Mouse (Mus musculus) cerebellum, postnatal 14 days (tissue): ENCODE data around the gene Ckmt2.
A peak's percentile ranks its signal among the peaks of the same experiment; 100 is the strongest.

Experiments used
- DNase-seq, 2 experiments: peaks; one replicate each; pipeline ENCODE4 v3.0.0; 2021; ENCODE audit warnings: mixed read lengths in 2 of 2

Gene Ckmt2

DNA sequence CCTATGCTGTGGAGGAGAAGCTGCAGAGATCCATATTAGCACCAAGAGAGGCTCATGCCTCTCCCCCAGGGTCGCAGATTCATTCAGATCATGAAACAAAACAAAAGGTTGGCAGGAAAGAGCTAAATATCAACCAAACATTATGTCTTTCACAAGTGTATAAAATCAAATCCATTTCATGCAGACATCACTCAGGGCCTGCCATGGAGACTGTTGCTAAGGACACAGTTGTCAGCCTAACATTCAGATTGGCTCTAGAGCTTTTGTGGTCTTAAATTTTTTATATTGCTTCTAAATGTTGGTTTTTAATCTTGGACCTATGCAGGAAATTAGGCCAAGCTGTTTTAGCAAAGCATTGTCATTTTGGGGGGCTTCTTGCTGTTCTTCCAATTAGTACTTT lies 8.1 kb downstream of the Ckmt2 start:
- DNase-seq = no peak

DNA sequence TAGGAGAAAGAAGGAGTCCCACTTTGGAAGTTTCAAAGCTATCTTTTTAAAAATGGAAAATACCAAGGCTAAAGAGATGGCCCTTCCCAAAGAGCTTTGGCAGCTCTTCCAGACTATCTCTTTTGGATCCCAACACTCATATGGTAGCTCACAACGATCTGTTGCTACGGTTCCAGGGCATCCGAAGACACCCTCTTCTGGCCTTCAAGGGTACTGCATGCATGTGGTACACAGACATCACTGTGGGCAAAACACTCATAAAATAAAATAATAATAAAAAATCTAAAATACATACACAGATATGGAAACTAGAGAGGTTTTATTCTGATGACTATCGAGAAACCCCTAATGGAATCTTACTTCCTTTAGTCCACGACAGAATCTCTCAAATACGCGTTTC lies 17.9 kb downstream of the Ckmt2 start:
- DNase-seq = peak in 1 of 2 experiments; percentile 31

DNA sequence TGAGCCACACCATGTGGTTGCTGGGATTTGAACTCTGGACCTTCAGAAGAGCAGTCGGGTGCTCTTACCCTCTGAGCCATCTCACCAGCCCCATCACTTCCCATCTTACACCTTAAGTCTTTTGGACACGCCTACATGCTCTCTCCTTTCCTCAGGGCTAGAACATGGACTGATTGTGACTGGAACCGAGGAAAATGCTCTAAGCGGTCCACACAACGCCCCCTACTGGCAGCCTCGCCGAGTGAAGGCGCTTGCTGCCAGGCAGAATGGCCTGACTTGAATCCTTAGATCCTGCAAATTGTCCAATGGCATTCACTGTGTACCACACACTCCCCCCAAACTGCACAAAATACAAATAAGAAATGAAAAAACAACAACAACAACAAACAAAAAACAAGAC lies 19.3 kb downstream of the Ckmt2 start:
- DNase-seq = no peak

DNA sequence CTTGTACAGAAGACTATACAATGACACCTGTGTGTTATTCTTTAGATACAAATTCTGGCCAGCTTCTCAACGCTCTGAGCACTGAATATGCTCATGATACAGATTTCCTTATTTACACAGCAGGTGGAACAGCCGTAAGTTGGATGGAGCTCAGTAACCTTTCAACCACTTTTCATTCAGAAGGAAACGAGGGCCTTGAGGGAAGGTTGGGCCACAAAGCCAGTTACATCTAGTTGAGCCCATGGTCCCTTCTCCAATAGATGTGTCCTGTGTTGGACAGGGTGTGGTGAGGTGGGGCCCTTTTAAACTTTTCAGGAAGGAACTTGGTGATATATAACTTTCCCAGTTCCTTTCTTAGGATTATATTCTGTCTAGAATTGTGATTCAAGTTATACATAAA lies 22.3 kb downstream of the Ckmt2 start:
- DNase-seq = no peak

DNA sequence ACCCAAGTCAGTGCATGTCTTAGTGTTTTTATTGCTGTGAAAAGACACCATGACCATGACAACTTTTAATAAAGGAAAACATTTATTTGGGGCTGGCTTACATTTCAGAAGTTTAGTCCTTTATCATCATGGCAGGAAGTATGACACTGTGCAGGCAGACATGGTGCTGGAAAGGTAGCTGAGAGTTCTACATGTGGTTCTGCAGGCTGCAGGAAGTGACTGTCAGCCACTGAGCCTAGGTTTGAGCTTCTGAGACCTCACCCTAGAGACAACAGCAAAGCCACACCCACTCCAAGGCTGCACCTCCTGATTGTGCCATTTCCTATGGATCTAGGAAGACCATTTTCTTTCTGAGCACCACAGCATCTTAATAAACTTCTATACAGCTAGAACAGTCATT lies 48.8 kb downstream of the Ckmt2 start:
- no peak for DNase-seq

DNA sequence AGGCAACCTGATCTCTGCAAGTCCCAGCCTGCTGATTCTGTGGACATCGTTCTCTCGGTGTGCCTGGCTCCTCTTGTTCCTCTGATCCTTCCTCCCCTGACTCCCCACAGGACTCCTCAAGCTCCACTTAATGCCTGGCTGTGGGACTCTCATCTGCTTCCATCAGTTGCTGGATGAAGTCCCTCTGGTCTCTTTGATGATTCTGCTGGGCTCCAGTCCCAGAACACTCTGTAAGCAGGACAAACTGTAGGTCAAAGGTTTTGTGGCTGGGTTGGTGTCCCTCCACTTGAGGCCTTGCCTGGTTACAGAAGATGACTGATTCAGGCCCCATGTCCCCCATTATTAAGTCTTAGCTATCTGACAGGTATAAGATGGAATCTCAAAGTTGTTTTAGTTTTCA lies 50.6 kb downstream of the Ckmt2 start:
- DNase-seq = no peak

DNA sequence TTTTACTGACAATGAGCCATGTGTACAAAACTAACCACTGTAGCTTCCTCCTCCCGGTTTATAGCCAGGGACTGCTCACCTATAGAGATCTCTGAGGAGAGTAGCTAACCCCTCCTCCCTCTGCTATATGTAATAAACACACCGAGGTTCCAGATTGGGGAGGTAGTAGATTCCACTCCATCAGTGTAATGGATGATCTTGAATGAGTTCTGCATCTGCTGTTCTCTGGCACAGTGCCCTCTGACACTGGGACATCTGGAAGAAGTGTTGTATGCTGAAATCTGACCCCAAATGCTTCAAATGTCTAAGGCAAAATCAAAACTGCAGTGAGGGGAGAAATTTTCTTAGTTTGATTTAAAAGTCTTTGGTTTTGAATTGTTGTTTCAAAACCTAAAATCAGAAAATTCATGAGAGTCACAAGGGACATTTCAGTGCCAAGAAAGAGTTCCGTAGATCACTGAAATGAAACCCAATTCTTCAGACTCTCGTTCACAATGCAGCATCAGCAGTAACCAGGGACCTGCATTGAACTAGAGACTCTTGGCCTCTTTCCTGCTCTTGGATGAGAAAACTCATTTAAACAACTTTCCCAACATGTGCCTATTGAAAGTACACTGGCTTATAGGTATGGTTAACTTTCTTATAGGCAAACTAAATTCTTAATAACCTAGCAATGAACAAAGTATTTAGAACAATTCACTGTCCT lies 51.7 kb downstream of the Ckmt2 start:
- DNase-seq = peak in 1 of 2 experiments; percentile 19

DNA sequence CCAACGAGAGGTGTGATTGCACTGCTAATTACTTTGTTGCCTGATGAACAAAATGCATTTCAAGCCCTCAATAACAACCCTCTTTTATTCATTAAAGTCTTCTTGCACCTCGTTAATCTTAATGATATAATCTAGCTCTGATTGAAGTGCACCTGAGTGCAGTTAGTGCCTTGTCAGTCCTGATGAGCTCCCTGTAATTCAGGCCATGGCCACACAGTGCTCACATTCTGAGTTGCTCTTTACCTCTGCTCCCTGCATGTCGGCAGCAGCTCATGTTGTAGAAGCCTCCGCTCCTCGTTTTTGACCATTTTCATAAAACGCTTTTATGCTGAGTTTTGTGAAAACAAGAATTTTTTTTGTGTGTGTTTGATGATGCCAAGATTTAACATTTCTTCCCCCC lies 53.0 kb downstream of the Ckmt2 start:
- no peak for DNase-seq

DNA sequence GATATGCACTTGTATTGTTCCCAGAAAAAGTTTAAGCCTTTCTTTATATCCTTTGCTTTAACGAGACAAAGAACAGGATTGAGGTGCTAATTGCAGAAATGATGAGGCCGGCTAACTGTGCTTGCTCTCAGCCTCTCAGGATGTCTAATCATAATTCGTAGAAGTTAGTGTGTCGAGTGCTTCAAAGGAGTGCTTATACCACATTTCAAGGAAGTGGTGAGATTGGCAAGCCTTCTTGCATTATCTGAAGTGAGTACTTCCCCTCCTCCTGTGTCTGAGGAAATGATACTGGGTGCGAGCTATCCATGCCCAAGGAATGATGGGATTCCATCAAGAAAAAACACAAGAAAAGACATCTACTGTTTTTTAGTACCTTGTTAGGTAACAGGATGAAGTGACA lies 62.0 kb downstream of the Ckmt2 start:
- no peak for DNase-seq

DNA sequence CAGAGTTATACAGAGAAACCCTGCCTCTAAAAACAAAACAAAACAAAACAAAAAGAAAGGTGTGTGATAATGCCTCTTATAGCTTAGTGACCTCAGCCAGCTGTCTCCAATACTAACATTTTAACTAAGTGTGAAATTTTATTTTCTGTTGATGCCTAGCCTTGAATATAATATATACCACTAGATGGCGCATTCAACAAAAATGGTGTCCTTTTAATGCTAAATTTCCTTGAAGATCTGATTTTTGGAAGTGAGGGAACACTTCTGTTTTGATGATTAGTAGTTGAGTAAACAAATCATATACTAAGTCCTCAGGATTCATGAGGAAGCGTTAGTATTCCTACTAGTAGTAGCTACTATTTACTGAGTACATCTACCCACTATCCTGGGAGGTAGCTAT lies 67.2 kb downstream of the Ckmt2 start:
- DNase-seq = peak in 1 of 2 experiments; percentile 13

DNA sequence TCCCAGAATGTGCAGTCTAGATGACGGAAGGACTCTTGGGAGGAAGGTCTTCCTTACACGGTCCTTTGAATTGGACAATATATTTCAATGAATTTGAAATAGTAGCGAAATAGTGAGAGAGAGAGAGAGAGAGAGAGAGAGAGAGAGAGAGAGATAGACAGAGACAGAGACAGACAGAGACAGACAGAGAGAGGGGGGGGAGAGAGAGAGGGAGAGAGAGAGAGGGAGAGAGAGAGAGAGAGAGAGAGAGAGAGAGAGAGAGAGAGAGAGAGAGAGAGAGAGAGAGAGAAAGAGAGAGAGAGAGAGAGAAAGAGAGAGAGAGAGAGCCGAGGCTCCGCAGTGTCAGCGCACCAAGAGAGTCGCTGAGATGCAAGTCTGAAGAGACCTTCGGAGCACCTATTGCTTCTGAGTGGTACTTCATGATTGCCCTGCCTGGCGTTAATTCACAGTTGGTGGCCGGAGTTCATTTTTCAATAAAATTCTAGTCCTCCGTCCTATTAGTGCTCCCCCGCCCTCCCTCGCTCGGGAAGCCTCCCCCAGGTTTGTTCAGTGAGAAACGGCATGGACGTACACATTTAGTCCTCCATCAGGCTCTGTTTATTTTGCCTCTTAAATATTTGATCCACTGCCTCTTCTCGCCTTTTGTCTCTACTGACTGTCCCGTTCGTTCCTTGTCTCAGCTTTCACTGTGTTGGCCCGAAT lies 68.7 kb downstream of the Ckmt2 start:
- peak; percentile 38 to 48 for DNase-seq

DNA sequence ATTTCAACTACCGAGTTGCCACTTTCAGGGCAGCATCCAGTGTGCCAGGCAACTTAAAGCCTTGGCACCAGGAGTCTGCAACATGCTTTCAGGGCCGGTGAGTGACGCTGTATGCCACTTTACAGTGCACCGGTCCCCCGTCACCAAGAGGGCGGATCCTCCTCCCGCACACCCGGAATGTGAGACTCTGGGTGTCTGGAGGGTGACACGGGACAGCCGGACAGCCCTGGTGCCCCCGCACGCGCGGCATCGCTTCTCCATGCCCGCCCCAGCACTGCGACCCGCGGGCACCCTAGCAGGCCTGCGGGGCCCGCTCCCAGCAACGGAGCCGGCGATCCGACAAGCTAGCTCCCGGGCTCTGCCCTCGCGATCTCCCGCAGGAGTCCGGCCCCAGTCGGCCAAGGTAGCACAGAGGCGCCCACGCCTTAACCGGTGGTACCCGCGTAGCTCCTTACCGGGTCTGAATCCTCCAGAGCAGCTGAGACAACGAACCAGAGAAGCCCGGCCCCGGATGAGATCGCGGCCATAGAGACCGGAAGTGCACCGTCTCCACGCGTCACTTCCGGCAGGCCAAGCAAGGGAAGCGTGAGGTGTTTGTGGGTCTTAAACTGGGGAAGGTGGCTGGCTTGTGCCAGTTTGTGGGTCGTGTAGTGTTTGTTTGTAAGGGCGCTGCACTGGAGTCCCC lies 69.4 kb downstream of the Ckmt2 start, which contains the start of gene Zcchc9:
Gene Zcchc9 (minus strand): TSS at position 551 of the 685 bp plus-strand sequence.
- peak; percentile 94 to 96 for DNase-seq
